Mouse (Mus musculus) embryonic facial prominence, embryonic 15.5 days (tissue): ENCODE data around the gene Sf1. TPM values are rescaled to one million over a fixed set of nuclear protein-coding genes. Genes with fewer than 3 reads are reported as not detected.

Experiments used
- ATAC-seq: fragments of 200-750 bp; cut with Nextera tagmentation; 2 replicates; pipeline ENCODE4 v1.8.0; 2017; ENCODE audit warnings: low read depth, moderate TSS enrichment; ENCODE audit not compliant: insufficient number of reproducible peaks, low FRiP score, low TSS enrichment
- H3K27ac ChIP-seq: fragments of 300-500 bp; sonication (generic); replicated peaks from 2 replicates; pipeline ENCODE4 v1.5.1; 2015; ENCODE audit warnings: mild to moderate bottlenecking, inconsistent platforms
- H3K27me3 ChIP-seq: fragments of 300-500 bp; sonication (generic); 2 replicates; pipeline ENCODE4 v1.6.1; 2015; ENCODE audit warnings: inconsistent platforms
- H3K36me3 ChIP-seq: fragments of 300-500 bp; sonication (generic); 2 replicates; pipeline ENCODE4 v1.6.1; 2015; ENCODE audit warnings: mild to moderate bottlenecking, inconsistent platforms
- H3K4me1 ChIP-seq: fragments of 300-500 bp; sonication (generic); 2 replicates; pipeline ENCODE4 v1.6.1; 2015; ENCODE audit warnings: inconsistent platforms
- H3K4me2 ChIP-seq: fragments of 300-500 bp; sonication (generic); replicated peaks from 2 replicates; pipeline ENCODE4 v1.6.1; 2015; ENCODE audit warnings: mild to moderate bottlenecking, inconsistent platforms
- H3K4me3 ChIP-seq: fragments of 300-500 bp; sonication (generic); replicated peaks from 2 replicates; pipeline ENCODE4 v1.5.1; 2015; ENCODE audit warnings: mild to moderate bottlenecking, inconsistent platforms
- H3K9ac ChIP-seq: fragments of 300-500 bp; sonication (generic); 2 replicates; pipeline ENCODE4 v1.6.1; 2015; ENCODE audit warnings: inconsistent platforms
- H3K9me3 ChIP-seq: fragments of 300-500 bp; sonication (generic); replicated peaks from 2 replicates; pipeline ENCODE4 v1.6.1; 2016; ENCODE audit warnings: inconsistent platforms
- WGBS: fragments of 180-500 bp; shearing (Covaris S2); methylation state at CpG from one replicate; pipeline ENCODE4 v1.1.7; 2015; 5-methylcytosine and 5-hydroxymethylcytosine counted together
- polyA plus RNA-seq: library from polyadenylated mRNA; unstranded; fragments of >200 nt; fragmentation: Nextera tagmentation; extraction: Ambion mirVana; gene quantifications from 2 replicates; pipeline ENCODE4 v1.2.1, GENCODE M21; 2015

Gene Sf1
- polyA plus RNA-seq, 1 experiment from 2014 or later, result 145 TPM

DNA sequence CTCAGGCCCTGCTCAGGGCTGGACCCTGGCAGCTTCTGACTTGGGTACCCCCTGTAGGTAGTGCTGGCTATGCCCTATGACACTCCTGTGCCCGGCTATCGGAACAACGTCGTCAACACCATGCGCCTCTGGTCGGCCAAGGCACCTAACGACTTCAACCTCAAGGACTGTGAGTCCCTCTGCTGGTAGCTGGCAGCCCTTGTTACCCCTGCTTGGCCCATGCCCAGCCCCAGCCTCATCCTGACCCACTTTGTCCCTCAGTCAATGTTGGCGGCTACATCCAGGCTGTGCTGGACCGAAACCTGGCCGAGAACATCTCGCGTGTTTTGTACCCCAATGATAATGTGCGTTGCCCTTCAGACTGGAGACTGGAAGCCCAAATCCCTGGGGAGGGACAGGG is 24.5 kb downstream of the Sf1 start:
- H3K9me3 ChIP-seq, result no peaks in the 10 kb centered on the region
- no peak overlapping the region for H3K4me2 ChIP-seq
- no peaks in the 10 kb centered on the region for H3K36me3 ChIP-seq
- no peak for ATAC-seq
- peaks cover 33% of the 10 kb centered on the region for H3K4me1 ChIP-seq
- 0 out of 2 replicates have a peak, but pooled peaks cover 4% of the 10 kb centered on the region for H3K27me3 ChIP-seq
- H3K4me3 ChIP-seq, result no peak overlapping the region
- 88% methylated on average over 13 of the region's 13 CpGs for WGBS
- no peak overlapping the region for H3K9ac ChIP-seq
- no peak overlapping the region for H3K27ac ChIP-seq

- 0 out of 2 replicates have a peak, but pooled peaks have one; percentile 13 for ATAC-seq
- H3K36me3 ChIP-seq, result no peaks in the 10 kb centered on the region
- no peak overlapping the region for H3K9ac ChIP-seq
- H3K4me1 ChIP-seq, result peaks cover 18% of the 10 kb centered on the region
- 0 out of 2 replicates have a peak, but pooled peaks cover 4% of the 10 kb centered on the region for H3K27me3 ChIP-seq
- H3K4me2 ChIP-seq, result peak overlapping the region; percentile 42
- no peaks in the 10 kb centered on the region for H3K9me3 ChIP-seq
- H3K27ac ChIP-seq, result no peak overlapping the region
- WGBS, result 3% methylated on average over 16 of the region's 16 CpGs
- H3K4me3 ChIP-seq, result peak overlapping the region; percentile 29
Measured at GRCm38 (mm10) chr19:6389803-6390202, 26.3 kb downstream of the Sf1 start.

DNA sequence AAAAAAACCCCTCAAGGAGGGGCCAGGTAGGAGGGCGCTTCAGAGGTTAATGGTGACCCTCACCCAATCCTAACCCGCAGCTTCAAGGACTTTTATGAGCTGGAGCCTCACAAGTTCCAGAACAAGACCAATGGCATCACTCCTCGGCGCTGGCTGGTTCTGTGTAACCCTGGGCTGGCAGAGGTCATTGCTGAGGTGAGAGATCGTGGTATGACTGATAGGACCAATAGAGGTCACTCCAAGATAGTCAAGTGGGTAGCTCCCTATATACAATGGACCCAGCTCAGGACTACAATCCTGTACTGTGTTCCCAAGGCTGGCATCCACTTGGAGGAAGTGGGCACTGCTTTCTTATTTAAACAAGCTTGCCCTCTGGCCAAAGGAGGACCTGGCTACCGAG is 26.8 kb downstream of the Sf1 start:
- no peak overlapping the region for H3K4me3 ChIP-seq
- H3K4me2 ChIP-seq, result 0 out of 2 replicates have a peak overlapping the region, but pooled peaks have one; percentile 42
- peaks cover 13% of the 10 kb centered on the region for H3K4me1 ChIP-seq
- WGBS, result 53% methylated on average over 6 of the region's 6 CpGs
- no peak overlapping the region for H3K27ac ChIP-seq
- 0 out of 2 replicates have a peak, but pooled peaks cover 4% of the 10 kb centered on the region for H3K27me3 ChIP-seq
- no peaks in the 10 kb centered on the region for H3K9me3 ChIP-seq
- no peak for ATAC-seq
- H3K36me3 ChIP-seq, result no peaks in the 10 kb centered on the region
- H3K9ac ChIP-seq, result no peak overlapping the region

- Histone ChIP-seq H3K4me3 (no peak overlapping the region), H3K27ac (no peak overlapping the region), H3K4me2 (no peak overlapping the region), H3K36me3 (no peaks in the 10 kb centered on the region), H3K9ac (no peak overlapping the region), H3K4me1 (peaks cover 11% of the 10 kb centered on the region; the same call in 1 of the 2 replicates), H3K9me3 (no peaks in the 10 kb centered on the region), H3K27me3 (0 out of 2 replicates have a peak, but pooled peaks cover 4% of the 10 kb centered on the region)
- WGBS, result 91% methylated on average over 14 of the region's 14 CpGs
- no peak for ATAC-seq
Measured at GRCm38 (mm10) chr19:6392743-6393393, 29.4 kb downstream of the Sf1 start.

DNA sequence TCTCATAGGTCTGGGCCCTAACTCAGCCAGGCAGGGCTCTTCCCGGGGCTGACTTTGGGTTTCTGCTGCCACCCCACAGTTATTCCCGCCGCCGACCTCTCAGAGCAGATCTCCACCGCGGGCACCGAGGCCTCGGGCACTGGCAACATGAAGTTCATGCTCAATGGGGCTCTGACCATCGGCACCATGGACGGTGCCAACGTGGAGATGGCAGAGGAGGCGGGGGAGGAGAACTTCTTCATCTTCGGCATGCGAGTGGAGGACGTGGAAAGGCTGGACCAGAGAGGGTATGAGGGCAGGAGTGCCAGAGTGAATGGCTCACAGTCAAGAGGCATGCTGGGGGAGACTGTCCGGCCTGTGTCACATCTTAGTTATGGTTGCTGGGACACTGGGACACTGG is 30.1 kb downstream of the Sf1 start:
- Histone ChIP-seq H3K9ac (no peak overlapping the region), H3K27ac (no peak overlapping the region), H3K4me2 (no peak overlapping the region), H3K36me3 (no peaks in the 10 kb centered on the region), H3K4me1 (peaks cover 15% of the 10 kb centered on the region), H3K9me3 (no peaks in the 10 kb centered on the region), H3K27me3 (0 out of 2 replicates have a peak, but pooled peaks cover 4% of the 10 kb centered on the region), H3K4me3 (no peak overlapping the region)
- 89% methylated on average over 16 of the region's 16 CpGs for WGBS
- ATAC-seq, result no peak

DNA sequence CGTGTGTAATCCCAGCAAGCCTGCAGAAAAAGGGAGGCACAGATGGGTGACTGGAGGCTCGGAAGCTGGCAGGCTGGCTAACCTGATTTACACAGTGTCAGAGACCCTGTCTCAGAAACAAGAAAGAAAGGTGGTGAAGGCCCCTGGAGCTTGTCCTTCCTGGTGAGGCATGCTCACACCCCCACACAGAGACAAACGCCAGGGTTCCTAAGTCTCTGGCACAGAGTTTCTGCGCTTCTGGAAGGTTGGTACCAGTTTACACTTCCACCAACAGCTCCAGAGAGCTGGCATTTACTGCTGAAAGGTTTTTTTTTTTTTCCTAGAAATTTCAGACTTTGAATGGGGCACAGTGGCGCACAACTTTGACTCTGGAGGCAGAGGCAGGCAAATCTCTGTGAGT is 32.7 kb downstream of the Sf1 start:
- H3K9ac ChIP-seq, result no peak overlapping the region
- no peak overlapping the region for H3K4me2 ChIP-seq
- no peak overlapping the region for H3K4me3 ChIP-seq
- peaks cover 15% of the 10 kb centered on the region for H3K27me3 ChIP-seq
- no peak for ATAC-seq
- no peaks in the 10 kb centered on the region for H3K9me3 ChIP-seq
- H3K4me1 ChIP-seq, result peaks cover 28% of the 10 kb centered on the region
- WGBS, result 85% methylated on average over 5 of the region's 5 CpGs
- no peaks in the 10 kb centered on the region for H3K36me3 ChIP-seq
- H3K27ac ChIP-seq, result no peak overlapping the region

- Histone ChIP-seq H3K4me2 (no peak overlapping the region), H3K27me3 (peaks cover 29% of the 10 kb centered on the region), H3K4me1 (peaks cover 37% of the 10 kb centered on the region), H3K9me3 (no peaks in the 10 kb centered on the region), H3K4me3 (no peak overlapping the region), H3K27ac (no peak overlapping the region), H3K36me3 (no peaks in the 10 kb centered on the region), H3K9ac (no peak overlapping the region)
- ATAC-seq, result no peak
- WGBS, result 86% methylated on average over 22 of the region's 22 CpGs
Measured at GRCm38 (mm10) chr19:6397582-6398249, 34.2 kb downstream of the Sf1 start.

GRCm38 (mm10) chr19:6398447-6399284 is 35.2 kb downstream of the Sf1 start:
- Histone ChIP-seq H3K36me3 (no peaks in the 10 kb centered on the region), H3K4me2 (peak overlapping the region; percentile 97), H3K9me3 (no peaks in the 10 kb centered on the region), H3K4me1 (peaks cover 37% of the 10 kb centered on the region), H3K4me3 (peak overlapping the region; percentile 52), H3K27me3 (peaks cover 38% of the 10 kb centered on the region), H3K27ac (no peak overlapping the region; the same call in 1 of the 2 replicates), H3K9ac (no peak overlapping the region)
- ATAC-seq, result peak; percentile 40
- whole genome bisulfite sequencing, result 1% methylated on average over 37 of the region's 39 CpGs

GRCm38 (mm10) chr19:6399285-6400095 is 36.0 kb downstream of the Sf1 start, which contains the start of gene Rasgrp2:
Gene Rasgrp2, plus strand, starts transcription at chr19:6399340.
- Histone ChIP-seq H3K4me1 (peaks cover 37% of the 10 kb centered on the region), H3K9ac (peak within 1 kb of the TSS; percentile 35; the same call in 1 of the 2 replicates), H3K27me3 (peaks cover 41% of the 10 kb centered on the region), H3K9me3 (no peaks in the 10 kb centered on the region), H3K4me2 (peak within 1 kb of the TSS; percentile 97), H3K36me3 (no peaks in the 10 kb centered on the region), H3K27ac (no peak within 1 kb of the TSS; the same call in 1 of the 2 replicates), H3K4me3 (peak within 1 kb of the TSS; percentile 52)
- WGBS, result under 1% methylated on average over 80 of the region's 87 CpGs
- ATAC-seq, result no peak; the same call in 1 of the 2 replicates
